Mouse (Mus musculus) cerebral cortex, adult 2 months (tissue): ENCODE results near the gene Ect2.

Experiments
- WGBS: fragments of 180-500 bp; shearing (Covaris S2); methylation state at CpG from one replicate; pipeline ENCODE4 v1.1.7; 2018; 5-methylcytosine and 5-hydroxymethylcytosine counted together

The Ect2 gene

DNA sequence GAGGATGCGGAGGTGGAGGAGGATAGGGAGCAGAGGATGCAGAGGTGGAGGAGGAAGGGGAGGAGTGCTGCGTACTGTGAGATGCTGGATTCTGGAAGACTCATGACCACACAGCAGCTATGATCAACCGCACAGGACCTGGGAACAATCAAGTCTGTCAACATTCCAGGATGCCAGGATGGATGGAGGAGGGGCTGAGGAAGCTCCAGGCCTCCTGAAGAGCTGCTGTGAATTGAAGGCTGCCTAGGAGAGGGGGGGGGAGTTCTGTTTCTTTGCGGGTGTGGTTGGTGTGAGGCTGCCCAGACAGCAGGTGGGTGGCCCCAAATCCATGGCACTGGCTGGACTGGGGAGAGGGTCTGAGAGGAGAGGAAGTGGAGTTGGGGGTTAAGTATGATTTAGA lies 5.2 kb upstream of the Ect2 start:
- 60% methylated on average over 4 of the region's 4 CpGs for WGBS

DNA sequence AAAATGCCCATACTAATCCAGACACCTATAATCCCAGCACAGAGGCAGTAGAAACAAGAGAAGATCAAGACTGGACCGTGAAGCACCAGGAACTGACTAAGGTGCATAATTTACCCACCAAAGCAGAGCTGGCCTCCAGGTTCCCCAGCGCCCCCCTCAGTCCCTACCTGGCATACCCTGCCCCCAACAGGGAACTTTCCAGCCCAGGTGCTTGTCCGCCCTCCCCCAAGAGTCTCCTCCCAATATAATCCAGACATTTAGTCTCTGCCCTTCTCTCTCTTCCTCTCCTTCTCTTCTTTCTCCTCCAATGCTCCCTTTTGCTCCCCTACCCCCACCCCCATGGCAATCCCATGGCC lies 2.9 kb upstream of the Ect2 start:
- 74% methylated on average over 3 of the region's 3 CpGs for WGBS

DNA sequence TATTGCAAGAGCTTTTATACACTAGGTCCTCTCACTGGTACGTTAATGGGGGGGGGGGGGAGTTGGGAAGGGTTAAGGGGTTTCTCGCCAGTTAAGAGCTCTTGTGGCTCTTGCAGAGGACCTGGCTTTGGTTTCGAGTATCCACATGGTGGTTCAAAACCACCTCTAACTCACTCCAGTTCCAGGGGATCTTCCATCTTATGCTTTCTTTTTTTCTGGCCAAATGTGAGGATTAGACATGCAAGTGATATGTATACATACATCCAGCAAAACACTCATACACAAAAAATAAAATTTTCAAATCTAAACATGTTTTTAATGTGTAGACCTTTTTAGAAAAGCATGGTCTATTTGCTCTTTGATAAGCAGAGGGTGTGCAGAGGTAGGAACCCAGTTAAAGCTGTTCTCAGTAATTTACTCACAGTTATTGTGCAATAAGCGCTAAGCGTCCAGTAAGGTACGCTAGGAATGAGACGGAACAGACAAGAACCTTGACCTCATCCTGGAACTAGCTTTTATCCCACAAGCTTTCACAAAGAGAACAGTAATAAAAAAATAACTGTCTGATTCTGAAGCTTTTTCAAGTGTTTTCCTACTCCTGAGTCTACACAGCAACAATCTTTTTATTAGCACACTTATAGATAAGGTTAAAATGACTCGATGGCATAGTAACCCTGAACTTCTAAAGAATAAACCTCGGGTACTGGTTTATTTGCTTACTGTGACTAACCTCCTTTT lies 2.3 kb upstream of the Ect2 start:
- 83% methylated on average over 9 of the region's 9 CpGs for WGBS

DNA sequence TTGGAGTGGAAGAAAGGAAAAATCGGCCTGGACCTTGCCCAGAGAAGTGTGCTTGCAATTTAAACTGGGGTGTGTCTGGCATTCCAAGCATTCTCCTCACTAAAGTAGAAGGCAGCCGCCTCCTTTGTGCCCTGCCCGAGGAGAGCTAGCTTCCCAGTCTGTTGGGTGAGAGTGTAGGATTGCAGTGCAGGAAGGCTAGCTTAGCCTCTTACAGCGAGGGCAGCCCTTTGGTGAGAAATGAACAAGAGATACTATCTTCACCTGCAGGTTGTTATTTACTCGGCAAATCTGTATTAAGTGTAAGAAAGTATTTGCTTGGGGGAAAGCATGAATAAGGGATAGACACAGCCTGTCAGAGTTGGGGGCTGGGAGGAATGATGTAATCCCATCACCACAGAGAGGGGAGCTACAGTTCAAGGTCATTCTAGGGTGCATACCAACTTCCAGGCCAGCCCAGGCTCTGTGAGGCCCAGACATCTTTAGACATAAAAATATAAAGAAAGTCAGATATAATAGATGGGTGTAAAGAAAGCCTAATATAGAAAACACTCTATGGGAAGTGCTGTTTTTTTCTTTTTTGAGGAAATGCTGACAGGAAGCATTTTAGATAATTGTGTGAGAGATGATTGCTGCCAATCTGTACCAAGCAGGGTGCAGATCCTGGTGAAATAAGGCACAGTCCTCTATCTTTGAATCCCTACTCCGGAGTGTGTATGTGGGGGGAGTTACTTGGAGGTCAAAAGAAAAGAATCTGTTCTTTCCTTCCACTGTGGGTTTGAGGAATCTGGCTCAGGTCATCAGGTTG lies 1.6 kb upstream of the Ect2 start:
- 42% methylated on average over 6 of the region's 6 CpGs for WGBS

DNA sequence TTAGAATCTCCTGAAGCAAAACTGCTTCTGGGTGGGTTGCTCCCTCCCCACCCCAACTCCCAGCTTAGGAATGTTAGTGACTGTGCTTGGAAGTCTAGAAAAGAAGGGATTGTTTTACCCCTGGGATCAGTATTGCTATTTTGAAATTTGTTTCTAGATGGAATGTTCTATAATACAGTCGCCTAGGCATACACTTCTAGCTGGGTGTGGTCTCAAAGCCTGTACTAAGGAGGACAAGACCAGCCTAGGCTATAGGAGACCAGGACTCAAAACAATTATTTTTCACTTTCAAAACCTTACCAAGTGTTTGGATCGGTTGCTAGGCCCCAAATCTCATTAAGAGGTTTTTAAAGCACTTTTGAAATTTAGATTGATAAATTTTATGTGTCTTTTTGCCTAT lies 602 bp upstream of the Ect2 start:
- 57% methylated on average over 2 of the region's 2 CpGs for whole genome bisulfite sequencing

DNA sequence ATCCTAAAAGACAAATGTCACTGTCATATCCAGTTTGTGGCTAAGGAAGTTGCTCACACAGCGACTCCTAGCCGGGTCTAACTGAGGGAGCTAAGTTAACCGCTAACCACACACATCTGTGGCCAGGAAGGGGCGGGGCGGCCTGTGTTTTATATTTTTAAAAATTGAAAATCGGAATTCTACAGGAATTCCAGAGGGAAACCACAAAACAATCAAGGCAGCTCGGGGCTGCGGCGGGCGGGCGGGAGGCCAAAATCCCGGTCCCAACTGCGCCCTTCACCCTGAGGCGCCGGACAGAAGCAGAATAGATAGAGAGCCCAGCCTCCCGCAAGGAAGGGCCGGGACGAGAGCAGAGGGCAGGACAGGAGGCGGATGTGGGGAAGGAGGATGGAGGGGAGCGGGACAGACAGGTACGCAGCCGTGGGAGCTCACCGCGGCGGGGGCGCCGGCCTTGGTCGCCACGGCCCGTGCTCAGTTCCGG lies 447 bp downstream of the Ect2 start:
- under 1% methylated on average over 31 of the region's 31 CpGs for WGBS

DNA sequence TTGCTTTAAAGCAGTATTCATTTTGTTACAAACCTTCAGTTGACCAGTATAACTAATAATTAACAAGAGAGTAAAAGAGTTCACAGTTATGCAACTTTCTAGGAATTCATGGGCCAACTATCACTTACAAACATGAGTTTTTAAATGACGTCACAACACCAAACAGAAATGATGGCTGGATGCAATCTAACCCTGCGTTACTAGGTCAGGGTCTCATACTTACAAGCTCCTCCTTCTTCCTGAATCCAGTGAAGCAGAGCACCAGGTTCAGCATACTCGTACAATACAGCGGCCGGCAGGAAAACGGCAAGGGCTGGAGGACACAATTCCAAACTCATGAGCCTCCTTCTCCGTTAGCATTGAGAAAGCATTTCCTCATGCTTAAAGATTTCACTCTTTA lies 7.9 kb downstream of the Ect2 start:
- WGBS: 93% methylated on average over 7 of the region's 7 CpGs

DNA sequence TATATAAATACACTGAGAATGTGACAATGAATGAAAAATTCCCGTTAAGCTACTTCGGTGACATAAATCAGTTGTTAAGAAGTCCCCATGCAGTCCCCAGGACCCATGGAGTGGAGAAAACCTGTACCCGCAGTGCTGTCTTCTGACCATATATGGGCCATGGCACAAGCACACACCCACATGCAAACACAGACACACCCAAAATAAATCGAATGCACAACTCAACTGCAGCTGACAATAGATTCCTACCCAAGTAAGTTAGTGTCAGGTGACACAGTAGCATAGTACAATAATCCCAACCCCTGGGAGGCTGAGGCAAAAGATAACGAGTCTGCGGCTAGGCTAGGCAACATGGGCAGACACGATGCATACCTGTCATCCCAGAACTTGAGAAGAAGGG lies 10.1 kb downstream of the Ect2 start:
- WGBS: 88% methylated on average over 7 of the region's 7 CpGs

DNA sequence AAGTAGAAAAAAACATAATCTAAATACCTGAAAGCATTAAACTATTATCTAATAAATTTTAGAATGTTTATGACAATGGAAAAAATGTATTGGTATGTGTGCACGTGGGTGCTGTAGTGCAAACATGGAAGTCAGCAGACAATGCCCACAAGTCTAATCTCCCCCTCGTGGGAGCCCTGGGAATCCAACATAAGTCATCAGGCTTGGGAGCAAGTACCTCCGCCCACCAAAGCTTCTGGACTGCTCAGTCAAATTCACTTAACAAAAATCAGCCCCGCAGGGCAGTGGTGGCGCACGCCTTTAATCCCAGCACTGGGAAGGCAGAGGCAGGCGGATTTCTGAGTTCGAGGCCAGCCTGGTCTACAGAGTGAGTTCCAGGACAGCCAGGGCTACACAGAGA lies 13.6 kb downstream of the Ect2 start:
- WGBS: 91% methylated on average over 8 of the region's 8 CpGs

DNA sequence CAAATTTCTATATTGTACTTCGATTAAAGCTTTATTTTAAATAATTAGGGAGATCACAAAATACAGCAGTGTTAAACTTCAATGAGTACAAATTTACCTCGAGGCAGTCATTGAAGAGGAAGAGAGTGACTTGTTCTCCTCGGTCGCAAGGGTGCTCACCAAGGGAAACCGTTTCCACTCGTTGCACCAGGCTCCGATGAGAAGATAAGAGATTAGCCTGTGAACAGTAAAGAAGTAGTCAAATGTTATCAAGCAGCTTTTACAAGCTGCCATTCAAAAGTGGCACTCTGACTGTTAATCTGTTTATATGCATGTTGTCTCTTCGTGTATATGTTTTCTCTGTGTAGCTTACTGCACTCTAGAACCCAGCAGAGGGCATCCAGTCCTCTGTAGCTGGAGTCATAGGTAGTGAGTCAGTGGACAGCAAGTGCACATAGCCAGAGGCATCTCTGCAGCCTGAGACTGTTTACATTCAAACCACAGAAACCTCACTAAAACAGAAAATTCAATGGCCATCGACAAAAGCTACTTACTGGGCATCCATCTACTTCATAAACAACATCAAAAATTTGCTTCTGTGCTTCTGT lies 31.7 kb downstream of the Ect2 start:
- WGBS: 90% methylated on average over 9 of the region's 9 CpGs

DNA sequence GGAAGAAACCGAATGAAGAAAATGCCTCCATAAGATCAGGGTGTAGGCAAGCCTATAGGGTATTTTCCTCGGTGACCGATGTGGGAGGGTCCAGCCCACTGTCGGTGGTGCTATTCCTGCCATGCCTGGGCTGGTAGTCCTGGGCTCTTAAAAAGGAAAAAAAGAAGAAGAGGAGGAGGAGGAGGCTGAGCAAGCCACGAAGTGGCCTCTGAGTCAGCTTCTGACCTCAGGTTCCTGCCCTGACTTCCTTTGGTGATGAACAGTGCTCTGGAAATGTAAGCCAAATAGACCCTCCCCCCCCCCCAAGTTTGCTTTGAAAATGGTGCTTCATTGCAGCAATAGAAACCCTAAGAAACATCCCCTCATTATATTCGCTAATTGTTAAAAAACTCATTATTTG lies 32.7 kb downstream of the Ect2 start:
- 77% methylated on average over 6 of the region's 6 CpGs for WGBS

DNA sequence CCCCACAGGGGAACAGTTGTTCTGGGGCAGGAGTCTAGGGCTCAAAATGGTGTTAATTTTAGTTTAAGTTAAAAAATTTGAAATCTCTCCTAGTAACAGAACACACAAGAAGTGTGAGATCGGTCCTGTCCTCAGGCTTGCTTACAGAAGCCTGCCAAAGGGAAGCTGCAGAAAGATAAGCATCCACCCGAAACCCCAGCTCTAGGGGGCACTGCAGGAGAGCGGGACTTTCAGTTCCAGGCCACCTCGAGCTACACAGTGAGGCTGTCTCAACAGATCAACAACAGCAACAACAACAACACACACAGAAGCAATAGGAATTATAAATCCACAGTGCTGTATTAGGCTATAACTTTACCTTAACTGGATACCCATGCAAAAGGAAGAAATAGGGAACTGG lies 35.5 kb downstream of the Ect2 start:
- WGBS: 70% methylated on average over 4 of the region's 4 CpGs

DNA sequence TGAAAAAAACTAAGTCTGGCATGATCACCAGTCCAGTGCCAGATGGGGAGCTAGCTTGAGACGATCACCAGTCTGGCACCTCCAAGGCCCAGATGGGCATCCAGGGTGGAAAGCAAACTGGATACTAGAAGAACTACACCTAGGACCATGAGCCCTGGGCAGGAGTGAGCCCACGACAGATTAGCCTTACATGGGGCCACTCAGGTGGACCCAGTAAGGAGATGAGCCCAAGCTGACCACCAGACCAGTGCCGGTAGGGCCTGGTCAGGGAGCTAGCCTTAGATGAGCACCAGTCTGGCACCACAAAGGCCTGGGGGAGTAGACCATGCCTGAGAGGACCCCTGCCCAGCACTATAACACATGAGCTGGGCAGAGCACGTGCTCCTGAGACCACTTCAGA lies 44.6 kb downstream of the Ect2 start:
- WGBS: 82% methylated on average over 4 of the region's 4 CpGs

DNA sequence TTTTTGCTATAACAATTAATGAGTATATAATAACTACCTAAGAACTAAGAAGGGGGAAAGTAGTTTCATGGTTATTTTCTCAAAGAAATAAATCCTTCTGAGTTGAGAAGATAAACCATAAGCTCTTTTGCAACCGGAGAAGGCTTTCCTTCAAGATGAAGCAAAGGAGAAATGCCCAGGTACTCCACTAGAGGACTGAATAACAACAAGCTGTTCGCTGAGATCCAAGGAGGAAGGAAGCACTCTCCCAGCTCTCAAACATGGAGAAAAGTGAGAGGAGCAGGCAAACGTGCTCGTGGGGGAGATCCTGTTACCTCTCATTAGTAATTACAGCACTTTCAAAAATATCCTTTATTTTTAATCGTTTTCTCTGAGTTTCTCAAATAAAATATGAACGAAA lies 46.5 kb downstream of the Ect2 start:
- 67% methylated on average over 6 of the region's 6 CpGs for WGBS

DNA sequence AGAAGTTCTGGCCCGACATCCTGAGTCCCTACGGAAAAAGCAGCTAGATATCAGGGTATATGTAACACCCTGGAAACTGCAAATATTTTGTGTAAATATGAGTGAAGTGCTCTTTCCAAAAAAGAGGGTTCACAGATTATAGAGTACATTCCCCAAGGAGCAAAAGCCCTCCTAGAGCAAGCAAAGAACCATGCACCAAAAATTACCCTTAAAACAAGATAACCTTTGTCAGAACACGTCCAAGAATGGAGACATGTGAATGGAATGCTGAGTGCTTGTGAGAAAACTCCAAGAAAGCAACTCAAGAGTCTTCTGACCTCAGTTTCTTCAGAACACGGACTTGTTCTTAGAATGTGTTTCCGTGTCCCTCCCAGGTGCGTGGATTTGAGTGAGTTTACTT lies 50.7 kb downstream of the Ect2 start:
- WGBS: 90% methylated on average over 6 of the region's 6 CpGs

DNA sequence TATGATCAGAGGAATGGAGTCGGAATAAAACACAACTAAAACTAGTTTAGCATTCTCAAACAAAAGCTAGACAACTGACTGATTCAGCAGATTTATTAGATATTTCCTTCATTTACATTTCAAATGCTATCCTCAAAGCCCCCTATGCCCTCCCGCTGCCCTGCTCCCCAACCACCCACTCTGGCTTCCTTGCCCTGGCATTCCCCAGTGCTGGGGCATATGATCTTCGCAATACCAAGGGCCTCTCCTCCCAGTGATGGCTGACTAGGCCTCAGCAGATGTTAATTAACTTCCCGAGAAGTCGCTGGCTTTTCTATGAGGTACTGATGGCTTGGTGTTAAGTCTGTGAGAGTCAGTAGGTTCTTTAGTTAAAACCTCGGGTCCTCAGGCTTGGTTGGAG lies 55.0 kb downstream of the Ect2 start:
- 95% methylated on average over 6 of the region's 6 CpGs for WGBS

DNA sequence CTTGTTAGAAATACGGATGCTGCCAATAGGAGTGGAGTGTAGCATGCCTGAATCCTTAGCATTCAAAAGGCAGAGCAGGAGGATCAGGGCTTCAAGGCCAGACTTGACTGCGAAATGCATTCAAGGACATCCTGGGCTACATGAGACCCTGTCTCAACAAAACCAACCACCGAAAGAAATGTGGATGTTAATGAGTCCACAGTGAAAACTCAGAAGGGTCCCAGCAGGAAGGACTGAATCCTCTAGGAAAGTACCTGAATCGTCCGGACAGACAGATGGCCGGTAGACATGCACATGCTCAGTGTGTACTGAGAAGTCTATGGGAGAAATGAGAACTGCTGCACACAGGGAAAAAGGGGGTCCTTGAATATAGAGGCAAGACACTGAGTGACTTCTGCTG lies 67.5 kb downstream of the Ect2 start:
- 96% methylated on average over 6 of the region's 6 CpGs for WGBS

DNA sequence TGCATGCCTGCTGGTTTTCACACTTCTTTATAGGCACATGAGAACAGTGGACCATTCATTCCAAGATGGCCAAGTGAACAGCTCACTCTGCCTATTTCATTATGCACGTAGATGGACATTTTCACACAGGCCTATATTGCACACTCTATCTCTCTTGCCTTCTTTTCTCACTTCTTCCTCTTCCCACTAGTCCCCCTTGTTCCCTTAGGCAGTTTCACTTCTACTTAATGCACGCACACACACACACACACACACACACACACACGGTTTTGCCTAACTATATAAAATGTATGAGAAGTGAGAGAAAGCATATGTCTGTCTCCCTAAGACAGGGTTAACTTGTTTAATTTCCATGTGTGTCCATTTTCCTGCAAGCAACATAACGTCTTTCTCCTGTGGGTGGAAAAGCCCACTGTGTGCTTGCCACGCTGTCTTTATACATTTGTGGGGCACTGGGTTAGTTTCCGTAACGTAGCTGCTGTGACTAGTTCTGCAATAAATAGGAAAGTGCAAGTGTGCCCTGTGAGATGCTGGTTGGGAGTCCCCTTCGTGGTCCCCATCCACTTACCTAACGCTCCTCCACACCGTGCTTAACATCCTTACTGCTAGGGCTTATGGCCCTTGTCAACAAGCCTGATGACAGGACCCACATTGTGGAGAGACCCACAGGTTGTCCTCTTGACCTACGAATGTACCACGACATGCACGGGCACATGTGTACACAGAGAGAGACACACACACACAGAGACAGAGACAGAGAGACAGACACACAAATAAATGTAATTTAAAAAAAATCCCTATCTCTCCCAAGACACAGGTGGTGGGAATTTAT lies 72.2 kb downstream of the Ect2 start:
- 84% methylated on average over 13 of the region's 13 CpGs for WGBS

DNA sequence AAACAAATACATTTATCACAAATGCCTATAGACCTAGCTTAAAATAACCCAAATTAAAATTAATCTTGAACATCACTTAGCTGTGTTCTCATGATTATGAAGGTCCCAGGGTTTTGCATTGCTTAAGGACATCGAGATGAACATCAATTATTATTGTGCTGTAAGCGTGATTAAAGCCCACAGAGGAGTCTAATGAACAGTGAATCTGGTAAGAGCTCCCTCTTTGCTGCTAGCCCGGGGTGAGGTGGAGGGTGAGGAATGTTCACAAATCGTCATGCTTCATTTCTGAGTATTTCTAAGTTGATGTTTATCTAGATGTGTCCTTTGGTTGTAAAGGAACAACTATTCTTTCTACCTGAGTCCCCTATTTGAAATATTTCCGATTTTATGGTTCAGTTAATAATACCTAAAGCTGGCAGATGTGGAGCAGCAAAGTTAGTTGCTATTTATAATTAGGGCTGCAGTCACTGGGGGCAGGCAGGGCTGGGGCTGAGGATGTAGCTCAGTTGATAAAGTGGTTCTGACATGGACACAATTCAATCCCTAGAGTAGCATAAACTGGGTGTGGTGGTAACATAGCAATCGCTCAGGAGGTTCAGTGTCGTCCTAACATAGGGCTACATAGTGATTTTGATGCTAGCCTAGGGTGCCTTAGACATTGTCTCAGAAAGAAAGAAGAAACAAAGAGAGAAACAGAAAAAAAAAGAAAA lies 73.5 kb downstream of the Ect2 start:
- 81% methylated on average over 7 of the region's 7 CpGs for WGBS

DNA sequence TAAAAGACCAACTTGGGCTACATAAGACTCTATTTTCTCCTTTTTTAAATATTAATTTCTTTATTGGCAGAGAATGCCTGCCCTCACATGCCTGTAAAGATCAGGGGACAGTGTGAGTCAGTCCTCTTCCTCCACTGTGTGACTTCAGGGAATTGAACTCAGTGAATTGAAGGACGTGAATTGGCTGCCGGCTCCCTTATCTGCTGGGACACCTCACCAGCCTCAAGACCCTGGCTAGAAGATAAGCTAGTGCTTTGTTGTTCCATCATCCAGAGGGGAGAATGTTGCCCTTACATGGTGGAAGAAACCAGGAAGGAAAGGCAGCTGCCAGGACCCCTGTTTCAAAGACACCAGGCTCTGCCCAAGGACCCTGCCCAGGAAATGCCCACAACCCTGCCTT lies 79.8 kb downstream of the Ect2 start:
- 92% methylated on average over 2 of the region's 2 CpGs for WGBS

DNA sequence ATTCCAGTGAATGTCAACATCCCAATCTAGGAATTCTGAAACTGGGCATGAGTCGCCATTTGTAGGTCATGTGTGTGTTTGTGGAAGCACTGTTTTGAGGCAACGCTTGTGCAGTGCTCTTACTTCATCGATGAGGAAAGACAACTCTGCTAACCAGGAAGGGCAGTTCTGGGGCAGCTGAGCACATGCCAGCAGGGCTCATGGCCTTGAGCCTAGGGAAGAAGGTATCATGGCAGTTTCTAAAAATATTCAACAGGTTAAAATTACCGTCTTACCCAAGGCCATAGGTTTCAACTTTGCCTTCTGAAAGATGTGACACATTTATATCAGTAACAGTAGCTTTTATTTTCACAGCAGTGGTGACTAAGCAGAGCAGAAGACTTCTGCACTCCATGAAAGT lies 82.0 kb downstream of the Ect2 start:
- 94% methylated on average over 4 of the region's 4 CpGs for WGBS

DNA sequence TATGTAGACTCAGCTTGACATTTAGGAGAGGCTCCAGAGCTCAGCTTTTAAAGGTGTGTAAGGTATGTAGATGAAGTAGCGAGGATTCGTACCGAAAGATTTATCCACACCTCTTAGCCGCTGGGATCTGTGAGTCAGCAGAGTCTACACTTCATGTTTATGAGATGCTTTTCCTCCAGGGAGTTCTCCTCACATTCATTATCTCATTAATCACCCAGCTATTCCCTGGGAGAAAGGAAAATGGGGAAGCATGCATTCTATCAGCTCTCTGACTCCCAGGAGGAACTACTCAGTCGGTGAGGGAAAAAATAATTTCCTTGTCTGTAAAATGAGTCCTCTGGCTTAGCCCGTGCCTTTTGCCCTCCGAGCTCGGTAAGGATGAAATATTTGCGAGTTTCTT lies 83.3 kb downstream of the Ect2 start:
- 91% methylated on average over 9 of the region's 9 CpGs for whole genome bisulfite sequencing
